Mouse (Mus musculus) naive thymus-derived CD4-positive, alpha-beta T cell, adult 5 months (primary cell): ENCODE data around the gene Med22. TPM values are rescaled to one million over a fixed set of nuclear protein-coding genes. Genes with fewer than 3 reads are reported as not detected.

Experiments used
- polyA plus RNA-seq: library from polyadenylated mRNA; unstranded; fragments of 100-300 nt; shearing (Covaris generic); gene quantifications from one replicate; pipeline ENCODE4 v1.2.1, GENCODE M21; 2017

Gene Med22
- polyA plus RNA-seq: 19.7 TPM

DNA sequence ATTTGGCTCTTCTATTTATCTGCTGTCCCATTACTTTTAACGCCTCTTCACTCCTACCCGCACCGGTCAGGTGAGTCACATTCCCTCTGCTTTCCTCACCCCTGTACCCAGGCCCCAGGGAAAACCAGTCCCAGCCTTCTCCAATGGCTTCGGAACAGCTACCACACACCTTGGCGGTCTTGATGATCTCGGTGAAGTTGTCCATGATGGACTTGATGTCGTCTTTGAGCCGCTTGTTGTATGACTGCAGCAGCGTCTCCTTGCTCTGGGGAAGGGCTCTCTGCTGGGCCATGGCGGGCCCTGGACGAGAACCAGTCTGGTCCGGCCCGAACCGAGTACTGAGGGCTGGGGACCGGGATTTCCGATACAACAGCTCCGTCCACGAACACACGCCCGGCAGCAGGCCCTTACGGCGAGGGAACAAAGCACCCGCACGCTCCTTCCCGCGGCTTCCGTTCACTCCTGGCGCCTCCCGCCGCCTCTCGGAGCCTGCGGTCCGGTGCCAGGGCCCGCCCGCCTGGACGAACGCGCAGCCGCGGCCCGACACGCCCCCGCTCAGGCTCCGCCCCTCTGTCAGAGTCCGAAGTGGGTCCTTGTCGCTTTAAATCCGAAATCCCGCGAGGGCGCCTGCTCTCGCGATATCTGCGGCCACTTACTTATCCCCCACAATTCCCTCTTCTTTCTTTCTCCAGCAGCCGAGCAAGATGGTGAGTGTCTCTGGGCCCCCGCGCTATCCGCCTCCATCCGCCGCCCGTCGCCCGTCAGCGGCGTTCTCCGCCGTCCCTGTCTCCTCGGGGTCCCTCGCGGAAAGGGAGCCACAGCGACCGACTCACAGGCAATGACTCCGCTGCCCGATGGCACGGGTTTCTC is at the start of gene Med22, which contains the start of gene Rpl7a:
Gene Med22, minus strand, starts transcription at position 554 of the 870 bp plus-strand sequence.
Gene Rpl7a, plus strand, starts transcription at position 641 of the 870 bp plus-strand sequence.

DNA sequence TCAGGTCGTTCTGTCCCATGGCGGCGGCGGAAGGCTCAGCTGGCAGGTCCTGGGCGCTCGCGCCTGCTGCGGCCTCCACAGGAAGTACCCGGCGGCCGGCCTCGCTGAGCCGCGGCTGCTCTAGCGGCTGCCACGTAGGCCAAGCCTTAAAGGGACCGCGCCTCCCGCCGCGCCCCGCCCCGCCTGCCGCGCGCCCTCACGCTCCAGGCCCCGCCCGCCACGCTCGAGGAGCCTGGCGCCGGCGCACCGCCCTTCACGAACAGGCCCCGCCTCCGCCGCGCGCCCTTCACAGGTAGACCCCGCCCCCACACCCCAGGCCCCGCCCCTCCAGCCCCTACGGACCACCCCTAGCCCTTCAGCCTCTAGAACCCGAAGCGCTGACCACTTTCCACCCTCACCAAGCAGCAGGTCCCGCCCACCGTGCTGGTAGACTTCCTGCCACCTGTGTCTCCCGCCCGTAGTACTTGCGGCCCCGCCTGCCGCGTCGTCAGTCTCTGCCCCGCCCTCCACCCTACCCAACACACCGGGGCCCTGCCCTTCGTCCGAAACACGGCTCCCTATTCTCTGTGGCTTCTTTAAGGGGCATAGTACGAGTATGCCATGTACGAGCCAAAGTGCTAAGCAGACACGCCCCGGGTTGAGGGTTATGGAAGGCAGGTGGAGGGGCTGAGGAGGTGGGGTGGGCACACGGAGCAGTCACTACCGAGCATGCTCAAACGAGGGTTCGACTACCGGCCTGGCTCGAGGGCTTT is 23.0 kb upstream of the Med22 start, which contains the start of the genes Surf4 and Stkld1:
Gene Surf4, minus strand, starts transcription at position 625 of the 752 bp plus-strand sequence.
Gene Stkld1, plus strand, starts transcription at position 744 of the 752 bp plus-strand sequence.

DNA sequence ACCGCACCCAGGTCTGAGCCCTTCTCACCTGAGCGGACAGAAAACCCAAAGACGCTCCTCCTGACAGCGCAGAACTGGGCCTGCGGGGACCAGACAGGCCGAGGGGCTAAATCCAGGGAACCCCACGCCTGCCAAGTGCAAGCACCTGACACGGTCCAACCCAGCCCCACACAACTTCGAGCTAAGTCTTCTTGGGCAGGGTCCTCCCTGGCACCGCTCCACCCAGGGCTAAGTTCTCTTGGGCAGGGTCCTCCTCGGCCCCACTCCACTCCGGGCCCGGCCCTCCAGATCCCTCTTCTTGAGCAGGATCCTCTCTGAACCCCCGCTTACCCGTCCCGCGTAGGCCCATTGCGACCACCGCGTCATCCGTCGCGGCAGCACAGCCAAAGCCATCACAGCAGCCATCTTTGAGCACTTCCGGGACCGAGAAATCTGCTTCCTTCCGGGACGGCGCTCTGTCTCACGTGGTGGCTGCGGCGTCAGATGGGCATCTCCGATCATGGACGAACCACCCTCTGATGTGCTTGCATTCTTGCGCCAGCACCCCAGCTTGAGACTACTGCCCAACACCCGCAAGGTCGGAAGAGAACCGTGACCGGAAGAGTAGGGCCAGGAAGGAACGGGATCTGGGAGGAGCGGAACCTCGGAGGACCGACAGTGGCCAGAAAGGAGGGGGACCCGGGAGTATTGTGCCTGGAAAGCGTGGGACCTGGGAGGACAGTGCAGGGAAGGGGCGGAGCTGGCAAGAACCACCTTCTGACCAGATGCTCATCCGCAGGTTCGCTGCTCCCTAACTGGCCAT is 5.7 kb upstream of the Med22 start, which contains the start of the genes Surf2 and Surf1:
Gene Surf2, plus strand, starts transcription at position 441 of the 802 bp plus-strand sequence.
Gene Surf1, minus strand, starts transcription at position 604 of the 802 bp plus-strand sequence.

DNA sequence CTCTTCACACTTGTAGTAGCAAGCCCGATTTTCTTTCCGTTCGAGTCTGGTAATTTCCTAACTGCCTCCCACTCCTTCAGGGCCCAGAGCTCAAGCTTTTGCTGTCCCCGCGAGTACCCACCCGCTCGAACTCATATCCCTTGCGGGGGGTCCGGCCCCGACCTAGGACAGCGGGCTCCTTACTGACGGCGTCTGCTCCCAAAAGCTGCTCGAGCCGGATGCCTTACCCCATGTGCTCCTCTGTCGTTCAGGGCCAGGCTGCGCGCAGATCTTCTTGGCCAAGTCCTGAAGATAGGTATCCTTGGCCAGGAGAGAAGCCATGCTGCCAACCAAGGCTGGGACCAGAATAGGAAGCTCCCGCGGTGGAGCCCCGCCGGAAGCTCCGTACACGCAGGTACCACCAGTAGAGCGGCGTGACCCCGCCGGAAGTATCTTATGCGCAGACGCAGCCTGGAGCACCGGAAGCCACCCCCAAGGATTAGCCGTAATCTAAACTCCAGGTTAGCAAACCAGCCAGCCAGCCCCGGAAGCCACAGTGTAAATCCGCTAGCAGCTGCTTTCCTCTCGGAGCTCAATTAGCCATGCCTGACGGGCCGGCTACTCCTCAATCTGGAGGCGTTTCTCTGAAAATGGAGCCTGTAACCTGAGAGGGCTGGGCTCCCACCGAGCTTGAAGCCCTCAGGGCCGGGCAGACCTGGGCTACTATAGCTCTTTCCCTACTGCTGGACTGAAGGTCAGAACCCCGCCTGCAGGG is 7.8 kb downstream of the Med22 start, which contains the start of gene Surf6:
Gene Surf6, minus strand, starts transcription at position 413 of the 754 bp plus-strand sequence.

DNA sequence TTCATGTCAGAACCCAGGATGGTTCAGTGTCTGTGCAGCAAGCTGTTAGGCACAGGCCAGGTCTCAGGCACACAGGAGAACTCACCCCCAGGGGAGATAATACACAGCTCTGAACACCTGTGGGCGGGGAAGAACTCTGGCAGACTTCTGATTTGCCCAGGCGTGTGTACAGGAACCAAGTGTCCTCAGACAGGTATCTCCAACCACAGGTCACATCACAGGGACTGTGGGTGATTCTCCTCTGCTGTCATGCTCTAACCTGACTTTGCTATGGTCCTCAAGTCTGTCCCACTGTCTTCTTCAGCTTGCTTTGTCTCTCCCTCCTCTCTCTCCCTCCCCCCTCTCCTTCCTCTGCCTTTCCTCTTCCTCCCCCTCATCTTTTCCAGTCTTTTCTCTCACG is 45.6 kb downstream of the Med22 start, which contains the start of gene Abo:
Gene Abo, minus strand, starts transcription at position 101 of the 400 bp plus-strand sequence.

Other genes starting within 250 kb of the Med22 start
- gene Lcn4, start 239.4 kb downstream of the Med22 start, polyA plus RNA-seq: 3.1 TPM
- gene Abo, start 45.7 kb downstream of the Med22 start, polyA plus RNA-seq: not detected
- gene Surf6, start 7.8 kb downstream of the Med22 start, polyA plus RNA-seq: 40.1 TPM
- gene Rpl7a, start 87 bp upstream of the Med22 start, polyA plus RNA-seq: 329 TPM
- gene Surf2, start 5.7 kb upstream of the Med22 start, polyA plus RNA-seq: 81.8 TPM
- 60.7 TPM for gene Surf1, start 5.9 kb upstream of the Med22 start, polyA plus RNA-seq
- gene Surf4, start 23.3 kb upstream of the Med22 start, polyA plus RNA-seq: 132 TPM
- gene Stkld1, start 23.4 kb upstream of the Med22 start, polyA plus RNA-seq: 0.16 TPM
- 54.8 TPM for gene Rexo4, start 53.7 kb upstream of the Med22 start, polyA plus RNA-seq
- not detected for gene Adamts13, start 62.7 kb upstream of the Med22 start, polyA plus RNA-seq
- gene Cacfd1, start 99.2 kb upstream of the Med22 start, polyA plus RNA-seq: 25.2 TPM
- not detected for gene Slc2a6, start 117.3 kb upstream of the Med22 start, polyA plus RNA-seq
- gene Mymk, start 161.5 kb upstream of the Med22 start, polyA plus RNA-seq: not detected
- 0.09 TPM for gene Adamtsl2, start 168.7 kb upstream of the Med22 start, polyA plus RNA-seq
- gene Fam163b, start 231.8 kb upstream of the Med22 start, polyA plus RNA-seq: not detected